Mouse (Mus musculus): ENCODE results near the gene Rbfox2.

Rbfox2 gene

GRCm38 (mm10) chr15:77174018-77174417 is 132.8 kb downstream of the Rbfox2 start:
- DNase-seq, result no peak

- no peak for DNase-seq
Observed at GRCm38 (mm10) chr15:77172414-77172813, 134.4 kb downstream of the Rbfox2 start.

DNA sequence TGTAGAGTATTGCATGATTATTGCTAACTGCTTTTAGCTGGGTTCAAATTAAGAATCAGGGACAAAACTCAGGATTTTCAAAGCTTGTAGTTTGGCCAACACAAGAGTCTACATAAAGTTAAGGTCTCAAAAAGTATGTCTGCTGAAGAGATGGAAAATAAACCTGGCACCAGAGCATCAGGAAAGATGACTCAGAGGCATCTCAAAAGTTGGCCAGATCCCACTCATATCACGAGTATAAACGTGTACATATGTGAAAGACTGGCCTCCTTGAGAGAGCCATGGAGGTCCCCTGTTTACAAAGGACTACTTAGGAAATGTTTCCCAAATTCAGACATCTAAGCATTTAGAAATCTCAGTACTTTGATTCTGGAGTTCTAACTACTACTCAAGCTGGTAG is 138.0 kb downstream of the Rbfox2 start:
- DNase-seq, result no peak

- no peak for DNase-seq
Observed at GRCm38 (mm10) chr15:77166225-77166732, 140.5 kb downstream of the Rbfox2 start.

GRCm38 (mm10) chr15:77163336-77163735 is 143.5 kb downstream of the Rbfox2 start:
- peak; percentile 35 for DNase-seq

DNA sequence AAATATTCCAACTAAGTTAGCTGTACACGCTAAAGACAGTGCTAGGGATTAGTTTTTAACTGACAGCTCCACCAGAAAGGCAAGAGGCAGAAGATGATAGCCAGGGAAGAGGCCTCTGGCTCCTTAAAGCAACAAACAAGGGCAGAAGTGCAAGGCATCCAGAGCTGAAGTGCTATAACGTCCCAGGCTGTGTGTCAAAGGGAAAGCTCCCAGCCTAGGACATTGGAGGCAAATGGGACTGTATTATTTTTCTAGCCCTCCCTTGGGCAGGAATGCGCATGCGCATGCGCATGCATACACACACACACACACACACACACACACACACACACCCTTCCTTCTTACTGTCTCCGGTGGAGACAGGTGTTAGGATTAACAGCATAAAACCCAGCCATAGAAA is 143.9 kb downstream of the Rbfox2 start:
- no peak for DNase-seq

DNA sequence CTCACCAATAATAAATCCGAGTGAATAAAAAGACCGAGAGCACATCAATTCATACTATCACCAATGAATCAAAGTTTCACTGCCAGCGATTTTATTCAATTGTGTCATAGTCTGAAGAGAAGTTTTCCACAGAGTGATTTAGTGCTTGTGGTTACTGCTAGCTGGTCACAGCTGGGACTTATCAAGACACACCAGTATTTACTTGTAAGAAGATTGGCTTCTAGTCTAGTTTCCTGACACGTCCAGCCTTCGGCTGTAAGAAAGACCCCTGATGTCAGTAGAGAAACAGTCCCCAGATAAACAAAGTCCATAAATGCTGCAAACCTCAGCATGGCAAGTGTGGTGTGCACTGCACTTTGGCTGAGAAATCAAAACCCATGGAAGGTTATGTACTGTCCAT is 145.4 kb downstream of the Rbfox2 start:
- DNase-seq, result no peak

GRCm38 (mm10) chr15:77160848-77161247 is 146.0 kb downstream of the Rbfox2 start:
- DNase-seq, result no peak

DNA sequence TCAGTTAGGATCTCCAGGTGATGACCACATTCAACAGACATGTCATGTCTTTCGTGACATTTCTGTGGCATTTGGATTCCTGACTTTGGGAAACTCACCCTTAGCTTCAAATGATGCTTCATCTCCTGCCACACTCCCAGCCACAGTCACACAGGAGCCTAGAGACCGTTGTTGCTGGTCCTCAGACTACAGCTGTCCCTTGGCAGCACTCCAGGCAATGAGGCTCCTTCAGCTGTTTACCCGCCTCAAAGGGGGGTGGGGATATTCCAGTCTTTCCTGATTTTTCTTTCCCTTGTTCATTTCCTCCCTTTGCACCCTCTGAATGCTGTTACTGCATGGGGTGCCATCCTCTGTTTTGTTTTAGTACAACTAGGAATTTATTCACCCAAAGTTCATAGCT is 150.3 kb downstream of the Rbfox2 start:
- peak; percentile 39 for DNase-seq

- no peak for DNase-seq
Observed at GRCm38 (mm10) chr15:77154248-77154785, 152.5 kb downstream of the Rbfox2 start.

GRCm38 (mm10) chr15:77153625-77154024 is 153.2 kb downstream of the Rbfox2 start:
- DNase-seq, result peak; percentile 85

DNA sequence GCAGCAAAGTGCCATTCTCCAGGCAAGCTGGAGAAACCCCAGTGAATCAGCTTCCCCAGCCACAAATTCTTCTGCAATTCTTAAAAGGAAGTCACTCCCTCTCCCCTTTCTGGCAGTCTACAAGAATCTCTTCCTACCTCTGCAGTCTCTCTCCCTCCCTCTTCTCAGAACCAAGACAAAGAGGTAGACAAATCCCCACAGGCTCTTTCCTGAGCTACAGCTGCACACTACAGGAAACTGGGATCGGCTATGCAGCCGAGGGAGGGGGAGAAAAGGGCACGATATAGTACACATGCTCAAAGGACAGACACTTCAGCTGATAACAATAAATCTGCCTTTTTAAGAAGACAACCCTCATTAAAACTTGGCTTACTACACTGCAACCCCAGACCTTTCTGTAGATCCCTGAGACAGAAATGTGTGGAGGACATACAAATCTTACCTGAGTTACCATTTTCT is 153.7 kb downstream of the Rbfox2 start:
- DNase-seq, result no peak

DNA sequence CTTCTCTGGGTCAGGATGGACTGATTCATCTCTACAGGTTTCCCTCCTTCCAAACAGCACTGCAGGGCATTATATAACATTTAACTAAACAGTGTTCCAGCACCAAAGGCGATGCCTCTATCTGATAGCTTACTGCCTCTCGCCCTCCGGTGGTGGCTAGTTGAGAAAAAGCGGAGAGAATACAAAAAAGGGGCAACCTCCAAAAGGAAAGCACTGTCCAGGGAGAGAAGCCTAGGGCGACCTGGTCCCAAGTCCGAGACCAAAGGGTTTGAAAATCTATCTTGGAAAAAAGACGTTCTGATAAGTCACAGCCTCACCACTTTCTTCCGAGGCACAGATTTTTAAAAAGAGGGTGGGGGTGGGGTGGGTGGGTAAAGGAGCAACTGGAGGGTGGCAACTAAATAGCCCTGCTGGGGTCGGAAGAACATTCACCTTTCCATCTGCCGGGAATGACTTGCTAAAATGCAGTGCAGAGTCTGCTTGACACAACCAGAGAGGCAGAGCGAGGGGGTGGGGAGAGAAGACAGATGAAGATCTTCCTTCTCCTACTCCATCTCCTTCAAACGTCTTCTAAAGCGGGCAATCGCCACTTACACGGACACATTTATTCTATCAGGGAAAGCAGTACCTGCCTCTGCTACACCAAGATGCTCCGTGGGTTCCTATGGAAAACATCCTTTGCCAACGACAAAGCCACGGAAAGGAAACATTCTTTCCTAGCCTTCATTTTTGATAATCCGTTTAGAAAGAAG is 154.3 kb downstream of the Rbfox2 start:
- DNase-seq, result peak; percentile 52

- DNase-seq, result no peak
Observed at GRCm38 (mm10) chr15:77151816-77152215, 155.0 kb downstream of the Rbfox2 start.

DNA sequence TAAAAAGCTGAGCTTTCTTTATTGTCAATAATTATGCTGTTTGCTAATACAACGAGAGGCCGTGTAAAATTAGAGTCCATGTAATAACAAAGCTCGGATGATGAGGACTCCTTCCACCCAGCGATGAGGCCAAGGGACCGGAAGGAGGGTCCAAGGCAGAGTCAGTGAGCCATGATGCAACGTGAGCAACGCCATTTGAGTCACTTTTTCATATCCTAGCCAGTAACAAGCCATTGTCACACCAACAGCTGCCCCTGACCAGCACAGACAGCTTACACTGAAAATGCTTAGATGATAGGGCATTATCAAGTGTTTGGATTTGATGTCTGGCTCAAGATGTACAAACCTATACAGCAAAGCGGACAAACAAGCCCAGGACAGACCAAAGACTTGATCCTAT is 155.6 kb downstream of the Rbfox2 start:
- DNase-seq, result no peak

GRCm38 (mm10) chr15:77150424-77150841 is 156.4 kb downstream of the Rbfox2 start:
- no peak for DNase-seq

DNA sequence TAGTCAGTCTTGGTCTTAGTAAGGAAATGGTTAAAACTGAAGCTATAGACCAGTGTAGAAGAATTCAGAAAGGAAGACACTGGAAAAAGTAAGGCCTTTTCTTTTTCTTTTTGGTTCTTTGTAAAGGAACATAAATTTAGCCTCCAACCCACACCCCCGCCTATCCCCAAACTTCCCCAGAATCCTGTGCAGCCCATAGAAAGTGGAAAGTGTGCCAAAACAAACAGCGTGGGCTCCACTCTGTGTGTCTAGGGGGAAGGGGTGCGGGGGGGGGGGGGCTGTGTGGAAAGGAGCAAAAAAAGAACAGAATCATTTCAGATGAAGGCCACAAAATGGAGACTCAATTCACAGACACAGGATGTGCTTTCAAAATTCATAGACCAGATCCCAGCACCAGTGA is 156.8 kb downstream of the Rbfox2 start:
- DNase-seq, result no peak

DNA sequence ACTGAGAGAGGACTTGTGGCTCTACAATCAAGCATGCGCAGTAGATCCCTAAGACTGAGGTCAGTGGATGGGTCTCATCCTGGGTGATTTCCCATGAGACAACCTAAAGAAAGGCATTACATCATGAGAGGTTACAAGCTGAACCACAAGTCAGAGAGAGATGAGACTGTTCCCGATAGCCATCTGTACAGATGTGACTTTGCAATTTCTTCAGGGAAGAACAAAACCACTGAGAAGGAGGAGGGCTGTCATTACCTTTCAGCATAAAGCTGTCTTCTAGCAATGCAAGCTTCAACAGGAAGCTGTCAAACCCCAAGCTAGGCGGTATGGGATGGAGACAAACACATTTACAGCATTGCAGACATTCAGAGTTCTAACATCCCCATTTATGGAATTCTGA is 157.3 kb downstream of the Rbfox2 start:
- DNase-seq, result no peak

DNA sequence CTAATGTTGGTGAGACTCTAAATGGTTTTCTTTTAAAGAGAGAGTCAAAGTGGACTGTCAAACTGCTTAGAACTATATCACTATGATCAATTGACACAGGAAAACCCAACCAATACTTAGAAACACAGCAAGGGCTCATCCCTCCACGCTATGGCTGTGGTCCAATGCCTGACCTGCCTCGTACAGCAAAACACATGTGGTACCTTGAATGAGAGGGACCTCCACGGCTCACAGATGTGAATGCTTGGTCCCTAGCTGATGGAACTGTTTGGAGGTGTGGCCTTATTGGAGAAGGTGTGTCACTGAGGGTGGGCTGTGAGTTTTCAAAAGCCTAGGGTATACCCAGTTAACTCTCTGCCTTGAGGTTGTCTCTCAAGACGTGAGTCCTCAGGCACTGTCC is 159.9 kb downstream of the Rbfox2 start:
- DNase-seq, result no peak

GRCm38 (mm10) chr15:77144960-77145359 is 161.8 kb downstream of the Rbfox2 start:
- DNase-seq, result no peak

- DNase-seq, result no peak
Observed at GRCm38 (mm10) chr15:77142787-77143186, 164.0 kb downstream of the Rbfox2 start.

GRCm38 (mm10) chr15:77142352-77142751 is 164.5 kb downstream of the Rbfox2 start:
- no peak for DNase-seq

- no peak for DNase-seq
Observed at GRCm38 (mm10) chr15:77141711-77142110, 165.1 kb downstream of the Rbfox2 start.

DNA sequence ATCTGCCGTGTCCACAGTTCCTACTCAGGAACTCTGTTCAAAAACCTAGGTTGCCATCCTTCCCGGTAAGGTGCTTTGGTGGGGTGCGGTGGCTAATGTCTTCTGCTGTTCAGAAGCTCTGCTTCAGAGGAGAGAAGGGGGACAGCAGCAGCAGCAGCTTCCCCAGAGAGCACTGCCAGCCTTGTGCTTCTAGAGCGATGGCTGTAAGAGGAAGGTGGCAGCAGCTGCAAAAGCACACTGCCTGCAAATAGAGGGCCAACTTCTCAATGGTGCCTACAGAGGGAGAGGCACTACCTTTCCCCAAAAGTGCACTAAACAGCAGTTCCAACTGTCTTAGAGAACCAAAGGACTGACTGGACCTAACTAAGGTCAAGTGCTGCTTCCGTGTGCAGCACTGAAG is 168.5 kb downstream of the Rbfox2 start:
- no peak for DNase-seq

DNA sequence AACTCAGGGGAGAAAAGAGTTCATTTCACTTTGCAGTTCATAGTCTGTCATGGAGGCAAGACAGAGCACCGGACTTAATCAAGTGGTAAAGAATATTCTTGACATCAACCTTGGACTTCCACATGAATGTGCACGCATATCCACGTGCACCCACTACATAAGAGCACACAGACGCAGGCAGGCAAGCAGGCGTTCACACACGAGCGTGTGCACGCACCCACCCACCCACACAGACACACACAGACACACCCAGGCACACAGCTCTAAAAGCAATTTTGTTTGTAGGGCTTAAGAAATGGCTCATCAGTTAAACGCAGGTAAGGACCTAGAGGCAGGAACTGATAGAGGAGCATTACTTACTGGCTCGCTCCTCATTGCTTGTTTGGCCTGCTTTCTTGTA is 172.3 kb downstream of the Rbfox2 start:
- no peak for DNase-seq

Data from layer of hippocampus, adult 9-11 months (tissue).